Mouse (Mus musculus) hindbrain, embryonic 10.5 days (tissue): ENCODE data around the gene Pelo. TPM values are rescaled to one million over a fixed set of nuclear protein-coding genes. Genes with fewer than 3 reads are reported as not detected.

Experiments used
- DNase-seq: peaks from one replicate; pipeline ENCODE4 v3.0.0-alpha.2; 2017; ENCODE audit warnings: low spot score
- H3K27ac ChIP-seq: fragments of 300-500 bp; sonication (generic); 2 replicates; pipeline ENCODE4 v1.5.1; 2016; ENCODE audit warnings: mild to moderate bottlenecking, moderate library complexity
- H3K27me3 ChIP-seq: fragments of 300-500 bp; sonication (generic); 2 replicates; pipeline ENCODE4 v1.6.1; 2016; ENCODE audit warnings: mild to moderate bottlenecking; ENCODE audit not compliant: poor library complexity, insufficient read depth, severe bottlenecking
- H3K36me3 ChIP-seq: fragments of 300-500 bp; sonication (generic); 2 replicates; pipeline ENCODE4 v1.6.1; 2016; ENCODE audit warnings: mild to moderate bottlenecking, moderate library complexity
- H3K4me1 ChIP-seq: fragments of 300-500 bp; sonication (generic); replicated peaks from 2 replicates; pipeline ENCODE4 v1.6.1; 2016; ENCODE audit warnings: mild to moderate bottlenecking
- H3K4me3 ChIP-seq: fragments of 300-500 bp; sonication (generic); 2 replicates; pipeline ENCODE4 v1.5.1; 2016; ENCODE audit warnings: mild to moderate bottlenecking, moderate library complexity
- H3K9me3 ChIP-seq: fragments of 300-500 bp; sonication (generic); 2 replicates; pipeline ENCODE4 v1.6.1; 2016; ENCODE audit warnings: mild to moderate bottlenecking, moderate library complexity
- WGBS: fragments of 180-500 bp; shearing (Covaris S2); methylation state at CpG from one replicate; pipeline ENCODE4 v1.1.7; 2016; 5-methylcytosine and 5-hydroxymethylcytosine counted together
- polyA plus RNA-seq: library from polyadenylated mRNA; unstranded; fragments of >200 nt; fragmentation: Nextera tagmentation; extraction: Ambion mirVana; gene quantifications from 2 replicates; pipeline ENCODE4 v1.2.1, GENCODE M21; 2016

The Pelo gene
- 5.3 and 5.9 TPM in 2 replicates for polyA plus RNA-seq

- Histone ChIP-seq H3K9me3 (peaks cover 10% of the 10 kb centered on the region; the same call in 1 of the 2 replicates), H3K27ac (peak within 1 kb of the TSS; percentile 96), H3K27me3 (no peaks in the 10 kb centered on the region), H3K4me3 (peak within 1 kb of the TSS; percentile 75), H3K4me1 (peaks cover 22% of the 10 kb centered on the region), H3K36me3 (peaks cover 39% of the 10 kb centered on the region)
- DNase-seq = peak; percentile 93
- under 1% methylated on average over 60 of the region's 60 CpGs for WGBS
Measured at GRCm38 (mm10) chr13:115090069-115090976, at the start of gene Pelo. Gene Pelo, minus strand, starts transcription at chr13:115090186.

DNA sequence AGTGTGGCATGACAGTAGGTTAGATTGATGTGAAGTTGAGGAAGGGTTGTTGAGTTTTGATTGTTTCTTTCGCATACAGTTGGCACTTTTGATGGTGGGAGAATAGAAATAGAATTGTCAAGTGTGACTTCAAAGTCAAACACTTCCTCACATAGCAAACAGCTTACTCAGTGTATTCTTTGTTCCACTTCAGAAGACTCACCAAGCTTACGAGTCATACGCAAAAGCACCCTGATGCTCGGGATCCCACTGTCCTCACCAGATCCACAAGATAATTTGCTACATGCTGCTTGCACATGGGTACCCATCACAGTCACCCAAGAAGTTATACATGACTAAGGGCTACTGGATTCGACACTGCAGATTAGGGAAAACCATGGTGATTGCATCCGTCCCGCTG is 48.5 kb upstream of the Pelo start:
- 92% methylated on average over 7 of the region's 7 CpGs for WGBS
- Histone ChIP-seq H3K4me3 (no peak overlapping the region), H3K27me3 (no peaks in the 10 kb centered on the region), H3K36me3 (no peaks in the 10 kb centered on the region), H3K4me1 (no peaks in the 10 kb centered on the region), H3K27ac (no peak overlapping the region), H3K9me3 (no peaks in the 10 kb centered on the region)
- DNase-seq = no peak

DNA sequence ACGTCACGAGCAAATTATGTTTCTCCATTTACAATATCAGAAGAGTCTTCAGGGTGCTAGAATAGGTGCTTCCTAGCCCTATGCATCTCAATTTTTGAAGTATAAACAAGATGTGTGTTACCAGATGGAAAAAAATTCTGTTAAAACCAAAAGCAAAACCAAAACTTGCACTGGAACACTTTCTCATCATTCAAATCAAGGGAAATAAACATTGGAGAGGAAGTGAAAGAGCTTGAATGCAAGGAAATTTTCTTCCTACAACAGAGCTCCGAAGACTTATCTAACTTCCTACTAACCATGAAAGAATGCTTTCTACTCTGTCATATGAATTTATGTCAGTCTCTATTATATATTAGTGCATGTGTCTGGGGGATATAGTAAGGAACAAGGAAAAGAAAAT is 46.8 kb upstream of the Pelo start:
- H3K4me3 ChIP-seq = no peak overlapping the region
- no peaks in the 10 kb centered on the region for H3K27me3 ChIP-seq
- H3K4me1 ChIP-seq = no peaks in the 10 kb centered on the region
- H3K36me3 ChIP-seq = no peaks in the 10 kb centered on the region
- 91% methylated on average over 3 of the region's 3 CpGs for WGBS
- H3K27ac ChIP-seq = no peak overlapping the region
- DNase-seq = no peak
- H3K9me3 ChIP-seq = no peaks in the 10 kb centered on the region

GRCm38 (mm10) chr13:115132435-115132834 is 42.4 kb upstream of the Pelo start:
- H3K36me3 ChIP-seq = no peaks in the 10 kb centered on the region
- peak; percentile 2 for DNase-seq
- no peak overlapping the region for H3K27ac ChIP-seq
- H3K9me3 ChIP-seq = no peaks in the 10 kb centered on the region
- no peaks in the 10 kb centered on the region for H3K27me3 ChIP-seq
- WGBS = 27% methylated on average over 5 of the region's 5 CpGs
- no peak overlapping the region for H3K4me3 ChIP-seq
- H3K4me1 ChIP-seq = no peaks in the 10 kb centered on the region

GRCm38 (mm10) chr13:115131381-115131780 is 41.4 kb upstream of the Pelo start:
- 75% methylated on average over 3 of the region's 3 CpGs for WGBS
- no peak for DNase-seq
- no peaks in the 10 kb centered on the region for H3K9me3 ChIP-seq

GRCm38 (mm10) chr13:115130035-115130434 is 40.0 kb upstream of the Pelo start:
- DNase-seq = no peak
- no peak overlapping the region for H3K27ac ChIP-seq
- 90% methylated on average over 2 of the region's 2 CpGs for WGBS
- no peaks in the 10 kb centered on the region for H3K27me3 ChIP-seq
- no peaks in the 10 kb centered on the region for H3K9me3 ChIP-seq
- no peaks in the 10 kb centered on the region for H3K36me3 ChIP-seq
- H3K4me1 ChIP-seq = no peaks in the 10 kb centered on the region
- H3K4me3 ChIP-seq = no peak overlapping the region

More at GRCm38 (mm10) chr13:115131381-115131780, 41.4 kb upstream of the Pelo start:
- no peaks in the 10 kb centered on the region for H3K27me3 ChIP-seq
- H3K4me3 ChIP-seq = no peak overlapping the region
- no peaks in the 10 kb centered on the region for H3K36me3 ChIP-seq
- no peak overlapping the region for H3K27ac ChIP-seq
- H3K4me1 ChIP-seq = no peaks in the 10 kb centered on the region

DNA sequence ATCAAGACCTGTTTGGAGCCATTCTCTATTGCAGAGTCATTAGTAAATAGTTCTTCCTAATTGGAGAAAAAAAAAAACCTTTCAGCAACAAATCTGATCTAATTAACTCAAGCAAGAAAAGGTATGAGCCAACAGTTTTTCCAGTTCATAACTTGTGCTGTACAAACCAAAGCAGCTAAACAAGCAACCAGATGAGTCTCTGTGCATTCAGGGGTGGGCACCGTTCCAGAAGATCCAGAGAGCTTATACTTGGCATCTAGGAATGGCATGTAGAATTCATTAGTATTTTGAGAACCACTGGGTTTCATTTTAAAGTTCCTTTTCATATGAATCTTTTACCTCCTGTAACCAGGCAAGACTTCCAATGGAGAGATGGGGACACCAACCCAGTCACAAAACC is 37.8 kb upstream of the Pelo start:
- 97% methylated on average over 1 of the region's 1 CpGs for WGBS
- H3K36me3 ChIP-seq = no peaks in the 10 kb centered on the region
- H3K27me3 ChIP-seq = no peaks in the 10 kb centered on the region
- no peaks in the 10 kb centered on the region for H3K4me1 ChIP-seq
- DNase-seq = no peak
- H3K9me3 ChIP-seq = no peaks in the 10 kb centered on the region
- no peak overlapping the region for H3K27ac ChIP-seq
- H3K4me3 ChIP-seq = no peak overlapping the region

DNA sequence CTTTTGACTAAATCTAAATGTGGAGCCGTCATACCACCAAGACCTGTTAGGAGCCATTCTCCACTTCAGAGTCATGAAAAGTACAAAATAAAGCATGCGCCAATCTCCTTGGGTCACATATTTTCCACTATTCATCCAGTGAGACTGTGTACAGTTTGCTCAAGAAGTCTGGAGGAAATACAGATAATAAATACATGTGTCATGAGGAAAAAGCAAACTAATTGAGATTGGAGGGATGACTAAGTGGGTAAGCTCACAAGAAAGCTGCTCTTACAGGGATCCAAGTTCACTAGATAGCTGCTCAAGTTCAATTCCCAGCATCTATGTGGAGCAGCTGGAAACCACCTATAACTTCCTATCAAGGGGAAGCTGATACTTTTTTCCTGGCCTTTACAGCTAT is 36.5 kb upstream of the Pelo start:
- Histone ChIP-seq H3K27me3 (no peaks in the 10 kb centered on the region), H3K36me3 (no peaks in the 10 kb centered on the region), H3K27ac (no peak overlapping the region), H3K4me1 (no peaks in the 10 kb centered on the region), H3K4me3 (no peak overlapping the region), H3K9me3 (no peaks in the 10 kb centered on the region)
- DNase-seq = no peak
- WGBS = 89% methylated on average over 2 of the region's 2 CpGs

DNA sequence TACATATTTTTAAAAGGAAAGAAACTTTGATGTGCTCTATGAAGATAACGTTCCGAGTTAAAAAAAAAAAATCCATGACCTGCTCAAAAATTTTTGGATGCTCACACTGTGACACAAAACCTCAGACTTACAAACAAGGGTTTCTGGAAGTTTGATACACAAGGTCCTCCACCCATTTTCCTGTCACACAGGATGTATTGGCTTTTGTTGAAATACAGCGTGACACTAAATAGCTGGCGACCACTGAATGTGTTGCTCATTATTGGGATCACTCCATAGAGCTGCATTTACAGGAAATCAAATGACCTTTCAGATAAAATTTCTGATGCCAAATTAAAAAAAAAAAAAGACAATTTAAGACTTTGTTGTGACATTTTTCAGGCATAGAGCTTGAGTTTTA is 35.1 kb upstream of the Pelo start:
- Histone ChIP-seq H3K4me3 (no peak overlapping the region), H3K9me3 (no peaks in the 10 kb centered on the region), H3K36me3 (no peaks in the 10 kb centered on the region), H3K27ac (no peak overlapping the region), H3K27me3 (no peaks in the 10 kb centered on the region), H3K4me1 (no peaks in the 10 kb centered on the region)
- WGBS = 93% methylated on average over 4 of the region's 4 CpGs
- no peak for DNase-seq

DNA sequence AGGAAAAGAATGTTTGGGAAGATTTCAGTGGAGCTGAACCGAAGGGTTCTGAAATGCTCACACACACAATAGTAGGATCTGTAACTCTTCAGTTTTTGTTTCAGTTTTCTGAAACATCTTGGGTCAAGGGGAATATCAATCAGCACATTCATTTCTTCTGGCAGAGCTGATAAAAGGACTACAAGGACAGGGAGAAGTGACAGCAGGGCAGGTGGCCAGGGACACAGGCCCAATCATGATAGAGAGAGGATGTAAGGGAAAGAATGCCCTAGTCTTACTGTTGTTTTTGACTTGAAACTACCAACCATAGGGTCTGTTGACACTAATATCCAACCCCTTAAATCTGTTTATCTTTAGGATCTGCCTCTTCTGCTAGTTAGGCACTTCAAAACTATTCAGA is 34.5 kb upstream of the Pelo start:
- Histone ChIP-seq H3K4me3 (no peak overlapping the region), H3K27me3 (no peaks in the 10 kb centered on the region), H3K27ac (no peak overlapping the region), H3K36me3 (no peaks in the 10 kb centered on the region), H3K4me1 (no peaks in the 10 kb centered on the region), H3K9me3 (no peaks in the 10 kb centered on the region)
- DNase-seq = no peak
- 78% methylated on average over 1 of the region's 1 CpGs for WGBS

DNA sequence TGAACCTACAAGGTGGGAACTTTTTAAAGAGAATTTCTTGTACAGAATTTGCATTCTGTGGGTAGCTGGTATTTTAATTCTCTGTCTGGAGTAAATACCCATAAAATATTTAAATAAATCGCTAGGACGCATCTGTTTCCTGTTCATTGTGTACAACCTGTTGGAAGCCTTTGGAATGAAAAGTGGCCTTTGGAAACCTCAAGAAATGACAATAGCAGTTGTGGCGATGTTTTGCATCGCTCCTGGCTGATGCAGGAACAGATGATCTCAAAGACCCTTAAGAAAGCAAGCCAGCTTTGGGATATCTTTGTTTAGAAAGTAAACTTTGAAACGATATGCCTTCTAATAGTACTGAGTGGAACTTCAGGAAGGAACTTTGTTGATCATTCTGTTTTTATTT is 28.8 kb upstream of the Pelo start:
- Histone ChIP-seq H3K27me3 (no peaks in the 10 kb centered on the region), H3K36me3 (no peaks in the 10 kb centered on the region), H3K4me3 (no peak overlapping the region), H3K4me1 (no peaks in the 10 kb centered on the region), H3K9me3 (no peaks in the 10 kb centered on the region), H3K27ac (no peak overlapping the region)
- no peak for DNase-seq
- WGBS = 65% methylated on average over 5 of the region's 5 CpGs

DNA sequence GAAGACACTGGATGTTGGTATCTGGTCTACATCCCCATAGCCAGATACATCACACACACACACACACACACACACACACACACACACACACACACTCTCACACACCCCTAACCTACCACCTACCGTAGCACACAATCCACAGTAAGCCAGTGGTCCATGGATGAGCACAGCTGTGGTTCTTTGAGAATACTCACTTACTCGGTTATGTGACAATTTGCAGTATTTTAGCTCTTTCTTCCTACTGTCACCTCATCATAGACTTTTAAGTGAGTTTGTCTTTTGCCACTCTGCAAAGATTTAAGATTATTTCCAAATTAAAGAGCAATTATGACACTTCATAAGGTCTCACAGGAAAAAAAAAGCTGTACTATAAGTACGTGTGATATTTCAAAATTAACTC is 28.2 kb upstream of the Pelo start:
- DNase-seq = no peak
- Histone ChIP-seq H3K27me3 (no peaks in the 10 kb centered on the region), H3K27ac (no peak overlapping the region), H3K9me3 (no peaks in the 10 kb centered on the region), H3K36me3 (no peaks in the 10 kb centered on the region), H3K4me3 (no peak overlapping the region), H3K4me1 (no peaks in the 10 kb centered on the region)
- WGBS = 83% methylated on average over 3 of the region's 3 CpGs

DNA sequence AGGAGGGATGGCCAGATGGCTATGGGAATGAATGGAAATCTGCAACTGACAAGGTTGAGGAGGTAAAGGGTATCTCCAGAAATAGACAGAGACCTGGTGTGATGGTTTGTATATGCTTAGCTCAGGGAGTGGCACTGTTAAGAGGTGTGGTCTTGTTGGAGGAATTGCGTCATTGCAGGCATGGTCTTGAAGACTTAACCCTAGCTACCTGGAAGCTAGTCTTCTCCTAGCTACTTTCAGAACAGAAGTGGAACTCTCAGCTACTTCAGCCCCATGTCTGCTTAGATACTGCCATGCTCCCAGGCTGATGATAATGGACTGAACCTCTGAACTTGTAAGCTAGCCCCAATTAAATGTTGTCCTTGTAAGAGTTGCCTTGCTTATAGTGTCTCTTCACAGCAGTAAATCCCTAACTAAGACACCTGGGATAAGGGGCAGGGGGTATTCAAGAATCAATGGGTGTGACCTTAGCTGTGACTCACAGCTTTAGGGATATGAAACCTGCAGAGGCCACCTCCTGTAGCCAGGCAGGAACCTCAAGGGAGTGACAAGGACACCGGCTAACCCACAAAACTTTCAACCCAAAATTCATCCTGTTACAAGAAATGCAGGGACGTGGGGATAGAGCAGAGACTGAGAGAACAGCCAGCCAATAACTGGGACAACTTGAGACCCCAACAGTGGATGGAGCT is 27.1 kb upstream of the Pelo start:
- Histone ChIP-seq H3K4me1 (no peaks in the 10 kb centered on the region), H3K27me3 (no peaks in the 10 kb centered on the region), H3K9me3 (no peaks in the 10 kb centered on the region), H3K36me3 (no peaks in the 10 kb centered on the region), H3K27ac (no peak overlapping the region), H3K4me3 (no peak overlapping the region)
- no peak for DNase-seq
- WGBS = 88% methylated on average over 3 of the region's 3 CpGs
